In the genomic region with DNA sequence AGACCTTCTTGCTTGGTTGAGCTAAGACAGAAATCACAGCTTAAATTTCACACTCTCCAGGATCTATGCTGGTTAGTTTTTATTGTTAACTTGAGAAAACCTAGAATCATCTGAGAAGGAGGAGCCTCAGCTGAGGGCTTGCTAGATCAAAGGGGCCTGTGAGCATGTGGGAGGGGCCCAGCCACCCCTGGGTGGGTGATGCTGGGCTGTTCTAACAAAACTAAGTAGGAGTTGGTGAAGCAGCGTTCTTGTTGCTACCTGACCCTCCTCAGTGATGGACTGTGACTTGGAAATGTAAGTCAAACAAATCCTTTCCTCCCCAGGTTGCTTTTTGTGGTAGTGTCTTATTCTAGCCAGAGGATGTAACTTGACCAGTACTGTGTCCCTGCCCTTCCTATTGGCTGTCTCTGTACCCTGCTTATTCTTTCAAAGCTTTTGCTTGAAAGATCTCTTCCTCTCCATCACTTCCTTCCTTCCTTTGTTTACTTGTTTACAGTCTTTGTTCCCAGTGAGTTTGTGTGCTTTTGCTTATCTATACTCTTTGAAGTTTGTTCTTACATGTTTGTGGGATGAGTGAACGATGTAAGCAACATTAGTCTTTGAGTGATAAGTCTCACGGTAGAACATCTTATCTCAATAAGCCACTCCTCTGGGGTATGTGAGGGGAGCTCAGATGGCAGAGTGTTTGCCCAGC, we compare ENCODE assay signal across 16 mouse cellular contexts.
"Had no signal": no experiment of that assay in that cellular context is flagged by ENCODE, and none has a peak within 500 bp of the region (broad histone marks: within the 10 kb centered on the region; RNA-seq: fewer than 3 reads in every experiment).

No protein-coding gene starts in this region.

- ATAC-seq: liver, postnatal 0 days; midbrain, embryonic 13.5 days; midbrain, embryonic 15.5 days had no signal

- H3K9ac ChIP-seq: liver, postnatal 0 days; lung, embryonic 15.5 days; midbrain, embryonic 13.5 days; midbrain, embryonic 15.5 days; neural tube, embryonic 12.5 days; stomach, embryonic 15.5 days had no signal

- DNase-seq: liver, postnatal 0 days; lung, adult 2 months; lung, postnatal 10 days; right cerebral cortex, postnatal 14 days; thymus, adult 2 months; thymus, postnatal 25 days; thymus, postnatal 4 days had no signal

- H3K4me2 ChIP-seq: lung, embryonic 15.5 days; midbrain, embryonic 11.5 days; midbrain, embryonic 13.5 days; midbrain, embryonic 15.5 days; neural tube, embryonic 12.5 days; stomach, embryonic 15.5 days had no signal

- H3K27ac ChIP-seq: lung, embryonic 15.5 days; macrophage; midbrain, embryonic 13.5 days; midbrain, embryonic 15.5 days; neural tube, embryonic 12.5 days; stomach, embryonic 15.5 days; stomach, postnatal 0 days had no signal

- H3K4me3 ChIP-seq: lung, embryonic 15.5 days; megakaryocyte, embryonic 14.5 days; midbrain, embryonic 13.5 days; midbrain, embryonic 15.5 days; neural tube, embryonic 12.5 days; stomach, embryonic 15.5 days had no signal

- H3K9me3 ChIP-seq: lung, embryonic 15.5 days; midbrain, embryonic 15.5 days; neural tube, embryonic 12.5 days; stomach, embryonic 15.5 days had no signal

- H3K27me3 ChIP-seq: lung, embryonic 15.5 days; megakaryocyte, embryonic 14.5 days; midbrain, embryonic 13.5 days; midbrain, embryonic 15.5 days; neural tube, embryonic 12.5 days; stomach, embryonic 15.5 days had no signal

- H3K4me1 ChIP-seq: megakaryocyte, embryonic 14.5 days; midbrain, embryonic 13.5 days; midbrain, embryonic 15.5 days; neural tube, embryonic 12.5 days; stomach, embryonic 15.5 days had no signal

- H3K36me3 ChIP-seq: lung, embryonic 15.5 days; midbrain, embryonic 13.5 days; midbrain, embryonic 15.5 days; neural tube, embryonic 12.5 days; stomach, embryonic 15.5 days had no signal
